Mouse (Mus musculus) kidney, adult 18-20 months (tissue): Measurements from ENCODE around the gene Cyp1b1.

Source experiments
- DNase-seq: peaks from one replicate; pipeline ENCODE4 v3.0.0; 2021

The Cyp1b1 gene

GRCm38 (mm10) chr17:79713643-79714367 is 1.1 kb downstream of the Cyp1b1 start:
- DNase-seq: peak; percentile 43

DNA sequence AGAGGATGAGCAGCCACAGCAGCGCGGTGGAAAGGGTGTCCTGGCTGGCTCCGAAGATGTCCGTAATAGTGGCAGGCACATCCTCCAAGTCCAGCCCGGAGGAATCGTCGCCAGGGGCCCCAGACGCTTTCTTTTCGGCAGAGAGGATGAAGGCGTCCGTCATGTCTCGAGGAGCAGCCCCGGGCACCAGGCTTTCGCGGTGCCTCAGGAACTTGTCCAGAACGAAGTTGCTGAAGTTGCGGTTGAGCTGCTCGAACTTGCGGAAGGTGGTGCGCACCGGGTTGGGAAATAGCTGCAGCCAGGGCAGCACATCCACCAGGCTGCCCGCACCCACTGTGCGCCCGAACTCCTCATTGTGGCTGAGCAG is 1.6 kb downstream of the Cyp1b1 start:
- DNase-seq: peak; percentile 38

- DNase-seq: no peak
Observed at GRCm38 (mm10) chr17:79712536-79712935, 2.3 kb downstream of the Cyp1b1 start.

DNA sequence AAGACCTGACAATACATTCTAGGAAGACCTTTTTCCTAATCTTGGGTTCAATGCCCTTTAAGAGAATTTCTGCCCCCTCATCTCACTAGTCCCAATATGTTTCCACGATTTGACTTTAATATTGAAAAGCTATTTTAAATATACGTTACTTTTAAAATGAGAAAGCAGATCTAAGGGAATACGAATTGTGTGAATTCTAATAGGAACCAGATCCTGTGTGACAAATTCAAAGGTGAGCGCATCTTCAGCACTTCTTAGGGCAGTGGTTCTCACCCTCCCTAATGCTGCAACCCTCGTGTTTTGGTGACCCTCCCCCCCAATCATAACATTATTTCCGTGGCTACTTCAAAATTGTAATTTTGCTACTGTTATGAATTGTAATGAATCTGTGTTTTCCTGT is 2.9 kb downstream of the Cyp1b1 start:
- no peak for DNase-seq

DNA sequence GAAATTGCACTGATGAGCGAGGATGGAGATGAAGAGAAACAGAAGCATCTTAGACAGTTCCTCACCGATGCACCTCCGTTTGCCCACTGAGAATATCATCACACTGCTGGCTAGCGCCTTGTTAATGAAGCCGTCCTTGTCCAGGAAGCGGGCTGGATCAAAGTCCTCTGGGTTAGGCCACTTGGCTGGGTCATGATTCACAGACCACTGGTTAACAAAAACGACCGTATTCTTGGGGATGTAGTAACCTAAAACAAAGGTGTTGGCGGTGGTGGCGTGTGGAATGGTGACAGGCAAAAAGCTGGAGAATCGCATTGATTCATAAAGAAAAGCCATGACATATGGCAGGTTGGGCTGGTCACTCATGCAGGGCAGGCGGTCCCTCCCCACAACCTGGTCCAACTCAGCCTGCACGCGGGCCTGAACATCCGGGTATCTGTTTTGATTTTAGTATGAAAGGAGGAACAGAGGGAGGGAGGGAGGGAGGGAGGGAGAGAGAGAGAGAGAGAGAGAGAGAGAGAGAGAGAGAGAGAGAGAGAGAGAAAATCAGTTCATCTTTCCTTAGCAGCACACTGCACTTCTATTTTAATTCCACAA is 4.5 kb downstream of the Cyp1b1 start:
- peak; percentile 34 for DNase-seq

- no peak for DNase-seq
Observed at GRCm38 (mm10) chr17:79709718-79710117, 5.1 kb downstream of the Cyp1b1 start.

DNA sequence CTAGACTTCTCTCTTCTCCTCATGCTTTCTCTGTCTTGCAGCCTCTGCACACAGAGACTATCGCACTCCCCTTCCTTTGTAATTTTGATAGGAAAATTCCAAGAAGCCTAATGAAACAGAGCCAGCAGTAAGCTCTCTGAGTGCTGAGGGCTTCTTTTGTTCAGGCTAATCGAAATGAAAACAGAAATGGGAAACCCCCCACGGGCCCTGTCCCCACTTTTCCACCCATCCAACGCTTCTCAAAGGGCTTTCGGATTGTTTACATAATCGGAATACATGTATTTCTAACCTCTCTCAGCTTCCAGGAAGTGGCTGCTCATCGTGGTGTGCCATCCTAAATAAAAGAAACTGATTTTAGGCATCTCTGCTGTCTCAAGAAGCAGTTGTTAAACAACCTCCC is 6.7 kb downstream of the Cyp1b1 start:
- no peak for DNase-seq

GRCm38 (mm10) chr17:79705671-79706455 is 9.0 kb downstream of the Cyp1b1 start:
- no peak for DNase-seq

- no peak for DNase-seq
Observed at GRCm38 (mm10) chr17:79700871-79701270, 14.0 kb downstream of the Cyp1b1 start.

GRCm38 (mm10) chr17:79699197-79699596 is 15.7 kb downstream of the Cyp1b1 start:
- DNase-seq: peak; percentile 21

- no peak for DNase-seq
Observed at GRCm38 (mm10) chr17:79695541-79695940, 19.3 kb downstream of the Cyp1b1 start.

GRCm38 (mm10) chr17:79695106-79695505 is 19.8 kb downstream of the Cyp1b1 start:
- no peak for DNase-seq

DNA sequence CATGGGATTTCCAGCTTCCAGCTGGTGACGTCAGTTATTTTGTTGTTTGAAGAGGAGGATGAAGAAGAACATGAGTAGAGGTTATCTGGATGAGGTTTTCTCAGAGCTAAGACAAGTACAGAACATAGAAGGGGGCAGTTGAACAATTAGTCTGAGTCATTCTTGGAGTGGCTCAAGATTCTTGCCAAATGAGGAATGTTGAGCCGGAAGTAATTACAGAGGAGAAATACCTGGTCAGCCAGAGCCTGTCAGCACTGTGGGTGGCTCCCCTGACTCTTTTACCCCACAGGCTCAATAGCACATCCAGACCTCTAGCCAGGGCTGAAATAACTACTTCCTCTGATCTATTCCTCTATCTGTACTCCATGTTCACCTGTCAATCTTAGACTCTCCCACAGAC is 44.0 kb downstream of the Cyp1b1 start:
- DNase-seq: no peak

GRCm38 (mm10) chr17:79664106-79664417 is 50.8 kb downstream of the Cyp1b1 start:
- DNase-seq: no peak

- no peak for DNase-seq
Observed at GRCm38 (mm10) chr17:79663393-79664105, 51.3 kb downstream of the Cyp1b1 start.

- no peak for DNase-seq
Observed at GRCm38 (mm10) chr17:79661848-79662247, 53.0 kb downstream of the Cyp1b1 start.

DNA sequence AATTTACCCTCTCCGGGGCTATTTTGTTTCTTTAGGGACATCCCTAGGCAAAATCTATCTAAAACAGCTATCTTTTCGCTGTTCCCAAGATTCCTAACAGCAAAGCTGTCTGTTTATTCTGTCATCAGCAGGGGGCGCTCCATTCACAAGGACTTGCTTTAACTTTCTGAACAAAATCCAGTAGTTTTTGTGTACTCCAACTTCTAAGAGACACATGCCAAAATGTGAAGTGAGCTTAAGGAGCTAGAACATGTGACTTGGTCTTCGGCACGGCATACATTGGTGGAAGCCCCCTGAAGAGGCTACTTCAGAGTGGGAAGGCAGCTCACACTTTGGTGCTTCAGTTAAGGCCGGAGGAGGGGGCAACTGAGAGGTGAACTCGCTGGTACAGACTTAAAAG is 53.5 kb downstream of the Cyp1b1 start:
- DNase-seq: peak; percentile 66

GRCm38 (mm10) chr17:79658863-79659262 is 56.0 kb downstream of the Cyp1b1 start:
- no peak for DNase-seq

GRCm38 (mm10) chr17:79658452-79658851 is 56.4 kb downstream of the Cyp1b1 start:
- no peak for DNase-seq

GRCm38 (mm10) chr17:79657785-79658184 is 57.1 kb downstream of the Cyp1b1 start:
- peak; percentile 4 for DNase-seq

DNA sequence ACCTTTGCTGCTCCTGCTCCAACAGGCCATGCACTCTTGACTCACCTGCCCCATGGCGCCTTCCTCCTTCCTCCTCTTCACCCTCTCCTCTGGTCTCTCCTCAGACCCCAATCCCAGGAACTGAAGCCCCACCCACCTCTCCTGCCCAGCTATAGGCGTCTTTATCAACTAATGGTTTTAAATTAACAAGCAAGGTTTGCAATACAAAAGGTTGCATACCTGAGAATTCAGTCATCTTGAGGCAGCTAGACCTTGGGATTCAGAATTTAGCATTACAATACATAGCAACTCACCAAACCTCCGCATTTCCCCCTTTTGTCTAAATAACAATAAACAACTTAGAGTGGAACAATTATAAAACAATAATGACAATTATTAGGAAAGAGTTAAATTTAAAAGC is 60.7 kb downstream of the Cyp1b1 start:
- DNase-seq: no peak

GRCm38 (mm10) chr17:79653171-79653570 is 61.7 kb downstream of the Cyp1b1 start:
- DNase-seq: no peak
